Mouse (Mus musculus) heart, adult 2 months (tissue): ENCODE measurements at regions not wholly inside any gene's neighbourhood (a gene's known extent, or its start where the extent isn't known, plus 50 kb on each side); places are given as distances from the start of the nearest gene placed in this dataset.
"Not testable (repeated sequence)": the region's sequence is repeated elsewhere in the genome, so short reads cannot be mapped to it uniquely, and the experiment has no call there.

ENCODE experiments used
- DNase-seq, 2 experiments: peaks; one replicate each; pipeline ENCODE4 v3.0.0; 2021
- H3K27ac ChIP-seq: fragments of 200-600 bp; 2 replicates; pipeline ENCODE4 v1.8.1; 2022
- H3K27me3 ChIP-seq: fragments of 200-500 bp; 2 replicates; pipeline ENCODE4 v1.6.1; 2012; ENCODE audit warnings: mild to moderate bottlenecking, low read length, inconsistent platforms, mixed read lengths; ENCODE audit not compliant: control insufficient read depth, insufficient read depth
- H3K36me3 ChIP-seq: fragments of 200-500 bp; 2 replicates; pipeline ENCODE4 v1.6.1; 2012; ENCODE audit warnings: low read length, inconsistent platforms; ENCODE audit not compliant: control insufficient read depth, insufficient read depth
- H3K4me1 ChIP-seq: fragments of 200-500 bp; 2 replicates; pipeline ENCODE4 v1.6.1; 2011; ENCODE audit warnings: low read length; ENCODE audit not compliant: control insufficient read depth, insufficient read depth
- H3K4me3 ChIP-seq: fragments of 200-600 bp; 2 replicates; pipeline ENCODE4 v1.8.1; 2022
- H3K79me2 ChIP-seq: fragments of 200-500 bp; replicated peaks from 2 replicates; pipeline ENCODE4 v1.6.1; 2012; ENCODE audit warnings: mild to moderate bottlenecking, inconsistent platforms, low read length, moderate library complexity, mixed read lengths; ENCODE audit not compliant: control insufficient read depth, insufficient read depth
- H3K9ac ChIP-seq: fragments of 200-500 bp; 2 replicates; pipeline ENCODE4 v1.6.1; 2012; ENCODE audit warnings: low read depth, mild to moderate bottlenecking, control low read depth, inconsistent platforms, low read length, mixed read lengths
- CTCF ChIP-seq: fragments of 200-600 bp; IDR thresholded peaks from 2 replicates; pipeline ENCODE4 v1.8.1; 2022; ENCODE audit warnings: antibody characterized with exemption, mild to moderate bottlenecking, moderate library complexity
- EP300 ChIP-seq: fragments of 200-500 bp; IDR thresholded peaks from 2 replicates; pipeline ENCODE4 v1.6.1; 2011; ENCODE audit warnings: low read depth, low read length, control low read depth; ENCODE audit not compliant: insufficient read depth
- POLR2A ChIP-seq: fragments of 200-500 bp; IDR thresholded peaks from 2 replicates; pipeline ENCODE4 v1.6.1; 2011; ENCODE audit warnings: mild to moderate bottlenecking, low read depth, low read length, control low read depth; ENCODE audit not compliant: insufficient read depth
- WGBS: fragments of 180-500 bp; shearing (Covaris S2); methylation state at CpG from one replicate; pipeline ENCODE4 v1.1.7; 2018; 5-methylcytosine and 5-hydroxymethylcytosine counted together
- intact Hi-C: fragments of 180-260 bp; cut with DNase I; formaldehyde crosslinking; loops from one replicate; pipeline ENCODE4 v1.15.1; 2025

GRCm38 (mm10) chr4:55245789-55246188 is 104.1 kb upstream of the Rad23b start:
- 83% methylated on average over 10 of the region's 10 CpGs for WGBS
- no peak for DNase-seq
- H3K79me2 ChIP-seq, result no peaks in the 10 kb centered on the region
- intact Hi-C loops, result no loop called here
- H3K4me1 ChIP-seq, result no peaks in the 10 kb centered on the region
- H3K36me3 ChIP-seq, result no peaks in the 10 kb centered on the region
- H3K27ac ChIP-seq, result no peak overlapping the region
- TF ChIP-seq EP300 (no peak), POLR2A (no peak), CTCF (no peak)
- H3K27me3 ChIP-seq, result no peaks in the 10 kb centered on the region
- H3K4me3 ChIP-seq, result no peak overlapping the region
- H3K9ac ChIP-seq, result no peak overlapping the region

GRCm38 (mm10) chr4:55250334-55250733 is 99.5 kb upstream of the Rad23b start:
- Histone ChIP-seq H3K9ac (no peak overlapping the region), H3K4me1 (no peaks in the 10 kb centered on the region), H3K79me2 (no peaks in the 10 kb centered on the region), H3K36me3 (no peaks in the 10 kb centered on the region), H3K27me3 (no peaks in the 10 kb centered on the region), H3K4me3 (no peak overlapping the region), H3K27ac (no peak overlapping the region)
- TF ChIP-seq POLR2A (no peak), EP300 (no peak), CTCF (no peak)
- WGBS, result 48% methylated on average over 3 of the region's 3 CpGs
- intact Hi-C loops, result no loop called here
- DNase-seq, result no peak

DNA sequence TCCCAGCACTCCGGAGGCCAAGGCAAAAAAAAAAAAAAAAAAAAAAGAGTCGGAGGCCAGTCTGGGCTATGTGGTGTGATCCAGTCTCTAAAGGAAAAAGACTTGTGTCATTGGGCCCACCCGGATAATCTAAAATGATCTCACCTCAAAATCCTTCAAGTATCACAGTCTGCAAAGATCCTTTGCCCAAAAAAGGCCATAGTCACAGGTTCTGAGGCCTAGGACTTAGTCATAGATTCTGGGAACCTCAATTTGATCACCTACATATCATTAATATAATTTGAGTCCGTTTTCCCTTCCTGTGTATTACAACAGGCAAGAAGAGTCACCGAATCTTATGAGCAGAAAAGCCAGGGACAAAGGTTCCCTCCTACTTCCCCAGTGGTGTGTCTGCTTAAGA is 98.3 kb upstream of the Rad23b start:
- intact Hi-C loops, result no loop called here

GRCm38 (mm10) chr4:55253769-55254168 is 96.1 kb upstream of the Rad23b start:
- WGBS, result 80% methylated on average over 8 of the region's 8 CpGs

More for the DNA sequence above, 98.3 kb upstream of the Rad23b start:
- no peaks in the 10 kb centered on the region for H3K36me3 ChIP-seq
- WGBS, result 79% methylated on average over 5 of the region's 5 CpGs
- H3K27me3 ChIP-seq, result no peaks in the 10 kb centered on the region
- no peaks in the 10 kb centered on the region for H3K79me2 ChIP-seq
- no peak overlapping the region for H3K9ac ChIP-seq
- no peak for DNase-seq
- TF ChIP-seq EP300, result no peak
- TF ChIP-seq POLR2A, result no peak
- no peak for TF ChIP-seq CTCF
- H3K4me3 ChIP-seq, result no peak overlapping the region
- H3K27ac ChIP-seq, result no peak overlapping the region
- H3K4me1 ChIP-seq, result no peaks in the 10 kb centered on the region

GRCm38 (mm10) chr4:55271965-55272630 is 77.7 kb upstream of the Rad23b start:
- no peak overlapping the region for H3K4me3 ChIP-seq
- H3K27ac ChIP-seq, result no peak overlapping the region
- DNase-seq, result no peak
- H3K27me3 ChIP-seq, result no peaks in the 10 kb centered on the region
- no peaks in the 10 kb centered on the region for H3K4me1 ChIP-seq
- intact Hi-C loops, result no loop called here
- TF ChIP-seq CTCF, result no peak
- no peak for TF ChIP-seq POLR2A
- no peak for TF ChIP-seq EP300
- 72% methylated on average over 8 of the region's 8 CpGs for WGBS
- H3K79me2 ChIP-seq, result no peaks in the 10 kb centered on the region
- H3K36me3 ChIP-seq, result no peaks in the 10 kb centered on the region
- H3K9ac ChIP-seq, result no peak overlapping the region

More at GRCm38 (mm10) chr4:55253769-55254168, 96.1 kb upstream of the Rad23b start:
- no peak overlapping the region for H3K27ac ChIP-seq
- no peak for DNase-seq
- TF ChIP-seq CTCF (no peak), EP300 (no peak), POLR2A (no peak)
- no peak overlapping the region for H3K4me3 ChIP-seq
- no peaks in the 10 kb centered on the region for H3K79me2 ChIP-seq
- no peak overlapping the region for H3K9ac ChIP-seq
- H3K27me3 ChIP-seq, result no peaks in the 10 kb centered on the region
- H3K4me1 ChIP-seq, result no peaks in the 10 kb centered on the region
- intact Hi-C loops, result no loop called here
- H3K36me3 ChIP-seq, result no peaks in the 10 kb centered on the region

DNA sequence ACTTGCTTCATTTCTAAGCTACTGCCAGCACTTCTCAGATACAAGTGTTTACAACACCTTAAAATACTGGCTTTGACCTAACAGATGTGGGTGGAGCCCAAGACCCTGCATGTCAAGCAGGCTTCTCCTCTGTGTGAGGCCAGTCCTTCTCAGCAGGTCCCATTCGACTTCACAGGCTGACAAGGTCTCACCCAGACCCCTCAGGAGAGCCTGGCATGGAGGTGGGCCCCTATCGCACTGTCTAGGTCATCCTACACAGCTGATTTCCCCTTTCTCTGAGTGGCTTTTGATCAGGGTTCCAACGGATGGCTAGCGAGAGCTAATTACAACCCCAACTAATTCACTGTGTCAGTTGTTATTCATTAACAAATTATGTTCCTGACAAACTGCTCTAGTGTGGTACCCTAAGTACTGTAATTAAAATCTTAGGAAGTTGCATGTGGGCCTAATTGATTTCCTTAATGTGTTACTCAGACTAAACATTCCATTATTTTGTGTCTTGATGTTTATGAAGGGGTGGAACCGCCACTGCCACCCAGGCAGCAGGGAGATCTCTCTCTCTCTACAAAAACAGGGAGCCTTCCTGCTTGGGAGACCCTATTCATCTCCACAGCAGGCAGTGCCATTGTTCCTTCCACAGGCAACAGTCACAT is 73.4 kb upstream of the Rad23b start:
- no peaks in the 10 kb centered on the region for H3K4me1 ChIP-seq
- TF ChIP-seq POLR2A, result no peak
- no peak for TF ChIP-seq EP300
- TF ChIP-seq CTCF, result no peak
- no peak for DNase-seq
- H3K9ac ChIP-seq, result no peak overlapping the region
- no peaks in the 10 kb centered on the region for H3K36me3 ChIP-seq
- H3K4me3 ChIP-seq, result no peak overlapping the region
- H3K27ac ChIP-seq, result no peak overlapping the region
- intact Hi-C loops, result no loop called here
- H3K27me3 ChIP-seq, result no peaks in the 10 kb centered on the region
- 57% methylated on average over 5 of the region's 5 CpGs for WGBS
- H3K79me2 ChIP-seq, result no peaks in the 10 kb centered on the region

DNA sequence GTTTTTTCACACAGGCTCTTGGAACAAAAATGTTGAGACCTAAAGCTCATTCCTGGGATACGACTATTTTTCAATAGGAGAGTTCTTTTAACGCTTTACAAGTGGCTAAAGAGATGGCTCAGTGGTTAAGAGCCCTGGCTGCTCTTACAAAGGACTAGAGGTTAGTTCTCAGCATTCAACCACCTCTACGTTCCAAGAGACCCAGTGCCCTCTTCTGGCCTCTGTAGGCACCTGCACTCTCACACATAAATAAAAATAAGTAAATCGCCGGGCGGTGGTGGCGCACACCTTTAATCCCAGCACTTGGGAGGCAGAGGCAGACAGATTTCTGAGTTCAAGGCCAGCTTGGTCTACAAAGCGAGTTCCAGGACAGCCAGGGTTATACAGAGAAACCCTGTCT is 70.5 kb upstream of the Rad23b start:
- intact Hi-C loops, DNase-seq, H3K9ac ChIP-seq, H3K27me3 ChIP-seq, H3K4me3 ChIP-seq, H3K27ac ChIP-seq, H3K36me3 ChIP-seq, H3K4me1 ChIP-seq, H3K79me2 ChIP-seq: not testable (repeated sequence)
- WGBS, result 96% methylated on average over 8 of the region's 8 CpGs
